Mouse (Mus musculus): ENCODE measurements around the gene Akr1b7. TPM values are rescaled to one million over a fixed set of nuclear protein-coding genes. Genes with fewer than 3 reads are reported as not detected.
"Not testable (repeated sequence)": the region's sequence is repeated elsewhere in the genome, so short reads cannot be mapped to it uniquely, and the experiment has no call there.

Akr1b7 gene
- not detected for total RNA-seq (2021)

DNA sequence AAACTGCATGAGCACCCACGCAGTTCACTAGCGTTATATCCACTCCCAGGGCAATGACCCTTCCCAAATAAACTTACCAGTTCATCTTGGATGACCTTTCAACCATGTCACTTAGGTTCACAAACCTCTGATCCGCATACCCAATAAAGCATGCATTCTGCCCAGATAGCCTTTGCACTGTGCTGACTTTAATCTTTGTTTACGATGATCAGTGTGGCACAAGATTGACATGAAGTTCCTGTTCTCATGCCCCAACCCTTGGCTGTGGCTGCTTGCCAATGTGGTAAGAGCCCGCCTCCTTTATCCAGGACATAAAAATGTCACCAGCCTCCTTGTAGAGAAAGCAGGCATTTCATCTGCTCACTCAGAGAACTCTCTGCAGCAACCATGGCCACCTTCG lies at the start of gene Akr1b7:
TSS of gene Akr1b7 (plus strand) at position 312 of the 400 bp plus-strand sequence.
- no peak for DNase-seq
- intact Hi-C loops (cut with DNase I) = no loop called here

DNA sequence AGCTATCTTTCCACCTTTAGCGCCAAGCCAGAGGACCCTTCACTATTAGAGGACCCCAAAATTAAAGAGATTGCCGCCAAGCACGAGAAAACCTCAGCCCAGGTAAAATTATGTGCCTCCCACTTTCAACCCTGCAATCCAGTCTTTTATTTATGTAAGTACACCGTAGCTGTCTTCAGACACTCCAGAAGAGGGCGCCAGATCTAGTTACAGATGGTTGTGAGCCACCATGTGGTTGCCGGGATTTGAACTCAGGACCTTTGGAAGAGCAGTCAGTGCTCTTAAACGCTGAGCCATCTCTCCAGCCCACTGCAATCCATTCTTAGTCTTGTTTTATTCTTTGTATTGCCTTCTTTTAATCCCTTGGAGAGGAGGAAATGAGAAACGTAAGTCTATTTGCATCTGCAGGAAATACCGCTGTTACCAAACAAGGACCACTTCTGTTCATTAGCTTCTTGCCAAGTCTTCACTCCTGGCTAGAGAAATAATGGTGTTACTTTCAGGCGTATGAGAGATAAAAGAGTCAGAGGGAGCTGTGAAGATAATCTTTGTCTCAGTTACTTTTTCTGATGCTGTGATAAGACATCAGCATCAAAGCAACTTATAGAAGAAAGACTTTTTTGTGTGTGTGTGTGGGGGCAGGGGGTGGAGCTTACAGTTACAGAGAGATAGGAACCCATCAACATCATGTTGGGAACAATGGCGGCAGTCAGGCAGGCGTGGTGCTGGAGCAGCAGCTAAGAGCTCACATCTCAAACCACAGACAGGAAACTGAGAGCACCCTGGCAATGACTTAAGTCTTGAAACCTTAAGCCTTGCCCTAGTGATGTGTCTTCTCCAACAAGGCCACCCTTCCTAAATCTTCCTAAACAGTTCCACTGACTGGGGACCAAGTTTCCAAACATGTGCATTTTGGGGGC lies 47.7 kb upstream of the Akr1b7 start:
- DNase-seq = no peak
- intact Hi-C loops (cut with DNase I) = no loop called here

DNA sequence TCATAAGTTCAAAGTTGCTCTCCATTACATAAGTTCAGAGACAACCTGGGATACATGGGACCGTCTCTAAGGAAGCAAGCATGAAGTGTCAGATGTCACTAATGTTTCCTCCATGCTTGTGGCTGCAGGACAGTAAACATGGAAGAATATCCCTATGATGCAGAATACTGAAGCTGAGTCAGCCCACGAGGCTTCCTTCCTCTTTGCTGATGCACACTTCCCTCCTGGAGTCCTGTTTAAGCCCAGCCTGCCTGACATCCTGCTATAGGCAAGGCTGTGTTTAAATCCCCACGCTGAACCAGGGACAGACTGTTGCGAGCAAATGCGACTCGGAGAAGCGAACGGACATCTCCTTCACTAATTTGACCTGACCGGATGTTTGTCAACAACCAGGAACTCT lies 44.1 kb upstream of the Akr1b7 start:
- DNase-seq = no peak
- intact Hi-C loops (cut with DNase I) = no loop called here

DNA sequence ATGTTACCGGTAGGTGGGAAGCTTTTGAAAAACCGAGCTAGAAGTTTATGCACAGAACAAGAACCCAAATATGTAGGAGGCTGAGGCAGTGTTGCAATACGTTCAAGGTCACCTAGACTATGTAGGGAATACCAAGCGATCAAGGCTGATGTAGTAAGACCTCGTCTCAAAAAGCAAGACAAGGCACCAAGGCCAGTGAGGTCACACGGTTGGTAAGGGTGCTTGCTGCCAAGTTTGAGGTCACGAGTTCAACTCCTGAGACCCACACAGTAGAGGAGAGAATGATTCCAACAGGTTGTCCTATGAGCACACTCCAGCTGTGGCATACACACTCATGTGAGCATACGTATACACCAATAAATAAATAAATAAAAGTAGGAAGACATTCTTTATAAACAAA lies 42.1 kb upstream of the Akr1b7 start:
- intact Hi-C loops (cut with DNase I) = loop anchor here (5.0 kb wide), 2 partner anchors 77 to 78 kb away; no protein-coding TSS in a partner anchor
- no peak for DNase-seq

DNA sequence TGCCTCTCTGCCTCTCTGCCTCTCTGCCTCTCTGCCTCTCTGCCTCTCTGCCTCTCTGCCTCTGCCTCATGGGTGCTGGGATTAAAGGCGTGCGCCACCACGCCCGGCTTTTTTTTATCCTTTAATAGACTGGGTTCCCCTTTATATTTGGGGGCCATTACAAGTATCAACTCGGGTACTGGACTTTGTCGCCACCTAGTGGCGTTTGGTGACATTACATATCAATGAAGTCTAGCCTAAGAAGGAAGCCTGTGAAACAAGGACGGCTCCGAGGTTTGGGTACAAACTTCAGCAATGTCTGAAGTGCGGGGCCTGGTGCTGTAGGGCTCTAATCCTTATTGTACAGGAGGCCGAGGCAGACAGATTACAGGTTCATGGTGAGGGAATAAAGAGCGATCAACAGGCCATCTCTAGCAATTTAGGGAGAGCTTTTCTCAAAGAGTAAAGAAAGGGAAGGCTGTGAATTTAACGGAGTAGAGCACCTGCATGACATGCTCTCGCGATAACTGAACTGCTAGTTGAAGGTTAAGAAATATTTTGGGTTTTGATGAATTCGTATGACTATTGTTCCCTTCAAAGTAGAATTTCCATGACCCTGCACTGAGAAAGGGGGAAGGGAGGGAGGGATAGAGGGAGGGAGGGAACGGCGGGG lies 40.3 kb upstream of the Akr1b7 start:
- intact Hi-C loops (cut with DNase I) = loop anchor here (5.0 kb wide), 2 partner anchors 75 to 80 kb away; no protein-coding TSS in a partner anchor

DNA sequence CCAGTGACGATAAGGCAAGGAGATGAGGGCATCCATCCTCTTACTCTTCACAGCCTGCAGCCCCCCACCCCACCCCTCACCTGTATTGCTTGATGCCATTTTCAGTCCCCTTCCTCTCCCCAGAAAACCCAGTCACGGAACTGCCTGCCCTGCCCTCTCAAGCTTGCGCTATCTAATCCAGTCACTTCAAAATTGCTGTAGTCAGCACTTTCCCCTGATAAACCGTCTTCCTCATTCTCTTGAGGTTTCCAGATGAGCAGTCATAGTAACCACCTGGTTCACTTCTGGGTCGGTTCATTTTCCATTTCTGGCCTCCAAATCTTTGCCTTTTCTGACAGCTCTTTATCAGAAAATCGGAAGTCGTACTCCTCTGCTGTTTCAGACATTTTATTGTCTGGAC lies 38.3 kb upstream of the Akr1b7 start:
- DNase-seq = no peak
- intact Hi-C loops (cut with DNase I) = loop anchor here (5.0 kb wide), 2 partner anchors 73 to 82 kb away; no protein-coding TSS in a partner anchor

More for the DNA sequence above, 40.3 kb upstream of the Akr1b7 start:
- DNase-seq = peak; percentile 72

DNA sequence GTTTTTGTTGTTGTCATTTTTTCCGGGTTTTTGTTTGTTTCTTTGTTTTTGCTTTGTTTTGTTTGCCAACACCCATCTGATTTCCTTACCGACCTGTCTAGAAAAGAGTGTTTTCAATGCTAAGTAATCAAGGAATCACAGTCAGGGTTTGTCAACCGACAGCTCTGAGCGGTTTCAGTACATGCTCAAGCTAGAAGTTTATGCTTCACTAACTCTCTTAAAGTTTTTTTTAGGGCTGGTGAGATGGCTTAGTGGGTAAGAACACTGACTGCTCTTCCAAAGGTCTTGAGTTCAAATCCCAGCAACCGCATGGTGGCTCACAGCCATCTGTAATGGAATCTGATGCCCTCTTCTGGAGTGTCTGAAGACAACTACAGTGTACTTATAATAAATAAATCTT lies 36.2 kb upstream of the Akr1b7 start:
- DNase-seq = not testable (repeated sequence)
- intact Hi-C loops (cut with DNase I) = loop anchor here (5.0 kb wide), 1 partner anchor 61 kb away; no protein-coding TSS in a partner anchor

DNA sequence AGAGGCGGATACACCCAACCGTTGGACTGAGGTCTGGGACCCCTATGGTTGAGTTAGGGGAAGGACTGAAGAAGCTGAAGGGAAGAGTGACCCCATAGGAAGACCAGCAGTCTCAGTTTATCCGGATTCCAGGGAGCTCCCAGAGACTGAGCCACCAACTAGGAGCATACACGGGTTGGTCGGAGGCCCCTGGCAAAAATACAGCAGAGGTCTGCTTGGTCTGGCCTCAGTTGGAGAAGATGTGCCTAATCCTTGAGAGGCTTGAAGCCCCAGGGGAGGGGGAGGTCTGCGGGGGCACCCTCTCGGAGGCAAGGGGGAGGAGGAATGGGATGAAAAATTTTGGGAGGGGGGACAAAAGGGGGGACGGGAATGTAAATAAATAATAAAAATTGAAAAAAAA lies 28.7 kb upstream of the Akr1b7 start:
- intact Hi-C loops (cut with DNase I) = no loop called here
- no peak for DNase-seq

DNA sequence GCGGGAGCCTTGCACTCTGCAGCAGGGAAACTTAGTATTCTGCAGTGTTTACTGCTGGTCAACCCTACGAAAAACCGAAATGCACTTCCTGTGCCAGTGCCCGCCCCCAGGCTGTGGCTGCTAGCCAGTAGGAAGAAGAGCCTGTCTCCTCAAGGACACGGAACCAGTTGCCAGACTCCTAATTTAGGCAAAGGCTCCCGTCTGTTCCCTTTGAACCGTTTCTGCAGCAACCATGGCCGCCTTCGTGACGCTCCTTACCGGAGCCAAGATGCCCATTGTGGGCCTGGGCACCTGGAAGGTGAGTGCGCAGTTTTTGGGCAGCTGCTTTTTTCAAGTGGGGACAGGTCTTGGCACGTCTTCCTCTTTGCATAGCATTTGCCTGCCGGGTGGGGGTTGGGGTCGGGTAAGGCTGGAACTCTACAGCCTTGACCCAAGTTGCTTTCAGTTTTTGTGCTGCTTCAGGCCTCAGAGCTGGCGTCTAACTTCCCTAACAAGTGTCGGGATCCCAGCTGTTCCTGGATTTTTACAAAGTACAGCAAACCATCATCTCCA lies 27.9 kb upstream of the Akr1b7 start, which contains the start of gene Akr1b10:
TSS of gene Akr1b10 (plus strand) at position 109 of the 552 bp plus-strand sequence.
- DNase-seq = peak; percentile 86
- intact Hi-C loops (cut with DNase I) = no loop called here

DNA sequence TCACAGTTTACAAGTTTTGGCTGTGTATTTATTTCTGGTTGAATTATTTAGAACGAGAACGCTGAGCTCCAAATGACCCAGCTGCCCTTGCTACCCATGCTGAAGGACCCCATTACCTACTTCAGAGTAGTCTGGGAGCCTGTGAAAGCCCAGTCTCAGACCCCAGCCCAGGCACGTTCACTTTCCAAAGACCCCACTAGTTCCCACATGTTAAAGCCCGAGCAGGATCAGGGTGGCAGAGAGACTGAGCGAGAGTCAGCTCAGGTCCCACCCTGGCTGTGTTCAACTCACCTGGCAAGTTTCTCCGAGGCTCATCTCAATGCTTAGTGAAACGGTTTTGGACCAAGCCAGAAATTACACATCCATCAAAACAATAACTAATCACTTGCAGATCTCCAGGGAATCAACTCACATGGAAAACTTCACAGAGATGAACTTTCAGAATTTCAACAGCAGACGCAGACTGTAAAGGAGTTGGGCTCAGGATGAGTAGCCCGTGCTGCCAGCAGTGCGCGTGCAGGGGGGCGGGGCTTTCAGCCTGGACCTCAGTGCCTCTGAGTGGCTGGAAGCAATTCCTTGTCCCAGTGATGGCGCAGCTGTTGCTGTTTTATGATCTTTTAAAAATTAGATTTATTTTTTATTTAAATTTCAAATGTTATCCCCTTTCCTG lies 27.3 kb upstream of the Akr1b7 start:
- intact Hi-C loops (cut with DNase I) = no loop called here
- DNase-seq = peak; percentile 31

DNA sequence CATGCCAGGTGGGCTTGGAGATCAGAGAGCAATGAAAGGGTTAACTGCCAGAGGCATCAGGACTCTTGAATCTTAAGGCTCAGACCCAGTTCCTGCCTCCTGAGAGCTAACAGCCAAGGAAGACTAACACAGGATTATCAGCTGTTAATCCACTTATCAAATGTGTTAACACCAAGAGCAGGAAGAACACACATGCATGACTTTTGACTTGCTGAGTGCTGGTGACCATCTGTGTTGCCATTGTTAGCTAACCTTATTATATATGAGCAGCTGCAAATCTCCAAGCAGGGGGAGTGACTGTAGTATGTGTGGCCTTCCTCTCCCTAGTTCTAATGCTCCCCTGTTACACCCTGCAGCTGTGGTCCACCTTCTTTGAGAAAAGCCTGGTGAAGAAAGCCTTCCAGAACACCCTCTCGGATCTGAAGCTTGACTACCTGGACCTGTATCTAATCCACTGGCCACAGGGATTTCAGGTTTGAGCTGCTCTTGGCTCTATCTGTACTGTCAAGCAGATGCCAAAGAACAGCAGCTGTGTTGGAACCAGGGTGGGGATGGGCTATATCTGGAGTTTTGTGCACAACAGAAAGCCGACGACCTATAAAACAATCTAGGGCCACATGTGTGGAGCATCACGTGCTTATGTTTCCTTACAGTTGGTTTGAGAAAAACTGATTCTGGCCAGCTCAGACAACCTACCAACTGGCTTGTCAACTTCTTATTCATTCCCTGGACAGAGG lies 23.5 kb upstream of the Akr1b7 start:
- intact Hi-C loops (cut with DNase I) = no loop called here
- no peak for DNase-seq

DNA sequence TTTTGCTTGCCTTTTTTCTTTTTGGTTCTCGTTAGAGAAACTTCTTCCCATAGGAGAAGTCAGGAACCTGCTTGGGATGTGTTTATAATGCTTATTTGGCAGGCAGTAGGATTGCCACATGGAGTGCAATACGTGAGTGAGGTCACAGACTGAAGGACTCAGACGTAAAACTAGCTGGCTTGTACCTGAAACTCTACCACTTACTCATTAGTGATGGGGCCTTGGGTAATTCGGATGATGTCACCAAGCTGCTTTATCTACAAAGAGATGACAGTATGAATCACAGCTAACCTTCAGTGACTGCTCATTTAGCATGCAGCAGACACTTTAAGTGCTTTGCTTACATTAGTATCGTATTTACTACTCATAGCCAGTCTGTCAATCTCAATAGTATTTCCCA lies 16.2 kb upstream of the Akr1b7 start:
- no peak for DNase-seq
- intact Hi-C loops (cut with DNase I) = no loop called here

DNA sequence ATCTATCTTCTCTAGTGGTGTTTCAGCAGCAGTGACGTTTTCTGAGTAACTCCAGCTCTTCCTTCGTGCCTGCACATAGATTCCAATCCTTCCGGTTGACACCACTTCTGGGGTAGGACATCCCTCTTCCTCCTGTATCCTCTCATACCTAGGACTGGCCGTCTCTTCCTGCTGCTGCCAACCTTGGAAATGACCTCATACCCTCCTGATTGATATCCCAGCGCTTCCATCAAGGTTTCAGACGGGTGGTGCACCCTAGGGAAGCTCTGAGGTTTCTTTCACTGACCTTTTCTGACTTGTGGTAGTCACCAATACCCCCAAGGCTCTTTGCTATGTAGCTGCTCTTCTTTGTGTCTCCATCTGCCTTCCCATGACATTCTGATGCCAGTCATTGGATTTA lies 13.7 kb upstream of the Akr1b7 start:
- intact Hi-C loops (cut with DNase I) = no loop called here

DNA sequence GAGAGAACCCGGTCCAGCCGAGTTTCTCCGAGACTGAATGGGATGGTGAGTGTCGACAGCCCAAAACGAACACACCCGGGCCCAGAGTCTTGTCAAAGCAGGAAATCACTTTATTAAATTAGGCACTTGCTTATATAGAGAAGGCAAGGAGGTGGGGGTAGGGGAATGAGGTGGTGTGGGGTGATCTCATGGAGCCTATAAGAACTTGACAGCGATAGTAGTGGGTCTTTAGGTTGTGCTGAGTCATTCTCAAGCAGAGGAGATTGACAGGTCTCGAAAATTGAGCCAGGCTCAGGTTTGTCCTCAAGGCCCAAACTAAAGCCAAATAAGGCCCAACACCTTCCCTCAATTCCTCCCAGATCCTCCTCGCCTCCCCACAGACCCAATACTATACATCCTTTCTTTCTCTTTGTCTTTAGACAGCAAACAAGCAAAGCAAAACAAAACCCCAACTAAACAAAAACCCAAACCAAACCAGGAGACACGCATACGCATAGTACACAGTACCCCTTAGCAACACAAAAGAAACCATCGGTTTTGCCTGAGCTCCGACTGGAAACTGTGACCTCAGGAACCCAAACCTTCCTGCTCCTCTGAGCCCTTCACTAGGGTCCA lies 12.4 kb upstream of the Akr1b7 start:
- intact Hi-C loops (cut with DNase I) = no loop called here
- no peak for DNase-seq

More for the DNA sequence above, 13.7 kb upstream of the Akr1b7 start:
- no peak for DNase-seq

DNA sequence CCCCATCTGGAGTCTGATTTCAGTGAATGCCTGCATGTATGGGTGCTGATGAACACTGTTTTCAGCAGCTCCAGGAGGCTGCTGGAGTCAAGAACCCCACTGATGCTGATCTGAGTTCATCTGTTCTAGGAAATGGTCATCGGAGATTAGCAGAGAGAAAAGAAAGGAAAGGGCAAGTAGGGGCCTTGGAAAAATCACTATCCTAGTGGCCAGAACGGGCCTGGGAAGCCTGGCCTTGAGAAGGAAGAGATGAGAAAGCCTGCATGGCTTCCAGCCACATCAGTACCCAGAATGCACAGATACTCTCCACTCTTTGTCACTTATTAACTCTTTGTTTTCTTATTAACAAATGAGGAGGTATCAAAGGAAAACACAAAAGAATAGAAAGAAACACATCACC lies 11.4 kb upstream of the Akr1b7 start:
- no peak for DNase-seq
- intact Hi-C loops (cut with DNase I) = no loop called here

DNA sequence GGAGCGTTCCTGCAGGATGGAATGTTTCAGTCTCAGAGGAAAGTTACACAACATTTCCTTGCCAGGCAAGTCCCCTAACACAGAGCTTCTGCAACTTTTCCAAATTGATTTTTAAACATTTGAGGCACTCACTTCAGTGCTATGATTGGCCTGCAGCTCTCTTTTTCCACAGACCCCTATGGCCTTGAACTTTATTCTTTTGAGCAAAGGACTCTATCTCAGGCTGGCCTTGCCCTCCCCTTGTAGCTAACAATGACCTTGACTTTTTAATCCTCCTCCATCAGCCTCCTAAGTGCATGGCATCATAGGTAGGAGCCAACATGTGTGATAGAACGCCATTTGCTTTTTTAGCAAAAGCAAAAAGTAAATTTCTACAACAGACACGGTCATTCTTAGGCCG lies 5.4 kb upstream of the Akr1b7 start:
- intact Hi-C loops (cut with DNase I) = no loop called here
- DNase-seq = no peak

DNA sequence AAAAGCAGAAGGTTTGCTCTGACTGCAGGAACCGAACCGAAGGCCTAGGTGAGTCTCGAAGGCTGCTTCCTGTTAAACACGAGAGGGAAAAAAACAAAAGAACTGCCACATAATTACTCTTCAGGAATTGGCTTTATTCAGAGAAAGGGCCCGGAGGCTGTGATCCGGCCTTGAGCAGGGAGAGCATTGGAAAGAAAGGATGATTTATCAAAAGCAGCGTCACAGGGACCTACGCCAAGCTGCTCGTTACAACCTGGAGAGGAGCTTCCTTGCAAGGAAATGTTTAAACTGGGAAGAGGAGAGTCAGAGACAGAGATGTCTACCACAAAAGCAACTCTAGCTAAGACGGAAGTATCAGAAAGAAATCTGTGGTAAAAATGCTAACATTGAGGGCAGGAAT lies 4.7 kb upstream of the Akr1b7 start:
- intact Hi-C loops (cut with DNase I) = no loop called here
- DNase-seq = no peak

DNA sequence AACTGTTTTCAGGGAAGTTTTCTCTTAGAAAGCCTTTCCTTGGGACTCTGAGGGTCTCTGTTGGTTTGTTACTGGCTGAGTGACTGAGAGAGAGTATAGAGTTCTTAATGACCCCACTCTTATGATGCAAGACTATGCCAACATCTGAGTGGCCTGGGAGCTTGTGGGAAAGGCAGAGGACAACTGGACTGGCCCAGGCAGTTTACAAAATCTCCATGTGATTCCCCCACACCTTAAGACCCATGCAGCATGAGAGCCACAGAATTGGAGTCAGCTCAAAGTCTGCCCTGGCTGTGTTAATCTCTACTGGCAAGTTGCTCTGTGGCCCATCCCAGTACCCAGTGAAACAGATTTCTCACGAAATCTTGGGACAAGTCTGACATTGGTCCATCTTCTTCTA lies 554 bp downstream of the Akr1b7 start:
- no peak for DNase-seq
- intact Hi-C loops (cut with DNase I) = no loop called here

DNA sequence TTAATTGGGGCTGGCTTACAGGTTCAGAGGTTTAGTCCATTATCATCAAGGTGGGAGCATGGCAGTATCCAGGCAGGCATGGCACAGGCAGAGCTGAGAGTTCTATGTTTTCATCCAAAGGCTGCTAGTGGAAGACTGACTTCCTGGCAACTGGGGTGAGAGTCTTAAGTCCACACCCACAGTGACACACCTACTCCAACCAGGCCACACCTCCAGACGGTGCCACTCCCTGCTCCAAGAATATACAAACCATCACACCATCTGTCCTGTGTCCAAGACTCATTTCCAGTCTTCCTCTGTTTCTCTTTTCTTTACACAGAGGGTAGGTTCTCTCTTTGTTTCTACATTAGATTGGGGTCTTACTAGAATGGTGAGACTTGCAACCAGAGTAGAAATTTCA lies 1.3 kb downstream of the Akr1b7 start:
- intact Hi-C loops (cut with DNase I) = not testable (repeated sequence)

DNA sequence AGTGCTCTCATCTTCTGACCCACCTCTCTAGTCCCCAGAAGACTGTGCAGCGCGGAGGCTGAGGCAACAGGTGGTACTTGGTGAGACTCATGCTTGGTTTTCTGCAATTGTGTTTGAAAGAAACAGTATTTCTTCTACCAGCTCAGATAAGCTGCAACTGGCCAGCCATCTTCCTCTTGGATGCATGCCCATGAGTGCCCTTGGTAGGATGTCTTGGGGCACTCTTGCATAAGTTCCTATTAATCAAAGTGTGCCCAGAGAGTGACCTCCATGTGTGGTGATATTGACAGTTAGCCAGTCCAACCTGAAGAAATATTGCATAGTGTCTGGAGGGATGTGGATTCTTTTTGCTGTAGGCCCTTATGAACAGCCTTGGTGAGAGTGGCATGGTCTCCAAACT lies 4.4 kb downstream of the Akr1b7 start:
- no peak for DNase-seq

More for the DNA sequence above, 1.3 kb downstream of the Akr1b7 start:
- not testable (repeated sequence) for DNase-seq

More for the DNA sequence above, 4.4 kb downstream of the Akr1b7 start:
- intact Hi-C loops (cut with DNase I) = no loop called here
